Mouse (Mus musculus): ENCODE results near the gene Chsy1. TPM values are rescaled to one million over a fixed set of nuclear protein-coding genes. Genes with fewer than 3 reads are reported as not detected.
A peak's percentile ranks its signal among the peaks of the same experiment; 100 is the strongest.

Chsy1 gene
- total and polyA plus RNA-seq, 2 experiments from 2014 or later = 8.7 to 49.9 TPM

DNA sequence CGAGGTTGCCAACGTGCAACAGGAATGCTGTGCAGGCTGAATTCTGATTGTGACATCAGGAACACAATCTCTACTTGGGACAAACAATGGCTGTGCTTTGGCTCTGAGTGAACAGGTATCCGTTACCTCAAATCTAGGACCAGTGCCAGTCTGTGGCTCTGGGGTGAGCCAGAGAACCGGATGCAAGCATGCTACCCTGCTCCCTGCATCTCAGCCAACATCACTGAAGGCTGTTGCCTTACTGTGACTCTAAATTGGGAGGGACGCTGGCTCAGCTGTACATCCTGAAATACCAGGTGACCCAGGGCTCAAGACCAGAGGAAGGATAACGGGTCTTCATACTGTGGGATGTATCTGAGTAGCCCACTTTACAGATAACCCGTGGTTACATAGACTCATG, 70.4 kb downstream of the Chsy1 start:
- TF ChIP-seq CTCF (IDR thresholded peaks at IDR 0.05; ENCODE audit: low read depth) = no peak
- Histone ChIP-seq H3K36me3 (ENCODE audit: insufficient read depth) (peaks cover 5% of the 10 kb centered on the region; the same call in 1 of the 2 replicates), H3K27ac (ENCODE audit: low read depth, low read length) (no peak overlapping the region), H3K4me3 (ENCODE audit: low read depth, low read length) (no peak overlapping the region), H3K9me3 (ENCODE audit: low read length) (no peaks in the 10 kb centered on the region), H3K9ac (no peak overlapping the region), H3K4me1 (ENCODE audit: insufficient read depth) (no peaks in the 10 kb centered on the region), H3K27me3 (ENCODE audit: insufficient read depth, low read length) (no peaks in the 10 kb centered on the region), H3K4me2 (ENCODE audit: low read depth) (no peak overlapping the region)
- DNase-seq (no peak), ATAC-seq (no peak)
- WGBS = 69% methylated on average over 7 of the region's 7 CpGs

DNA sequence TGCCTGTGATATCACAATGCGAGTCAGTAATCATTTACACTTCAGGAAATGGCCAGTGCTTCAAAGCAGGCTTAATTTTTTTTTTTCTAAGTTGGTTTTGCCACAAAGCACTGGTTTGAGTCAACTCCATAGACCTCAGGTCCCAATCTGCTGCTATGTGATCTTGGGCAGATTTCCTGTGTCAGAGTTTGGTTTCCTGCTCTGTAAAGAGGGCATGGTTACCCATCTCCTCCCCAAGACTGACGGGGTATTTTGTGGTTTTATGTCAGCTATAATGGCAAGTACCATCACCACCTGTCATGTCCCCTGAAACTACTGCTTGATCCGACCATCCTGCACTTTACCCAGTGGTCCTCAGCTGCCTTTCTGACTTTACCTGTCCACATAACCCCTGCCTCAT, 70.9 kb downstream of the Chsy1 start:
- no peak overlapping the region for H3K9ac ChIP-seq
- no peak for TF ChIP-seq CTCF (IDR thresholded peaks at IDR 0.05; ENCODE audit: low read depth)
- 90% methylated on average over 3 of the region's 3 CpGs for WGBS
- no peak overlapping the region for H3K4me2 ChIP-seq (ENCODE audit: low read depth)
- H3K4me3 ChIP-seq (ENCODE audit: low read depth, low read length) = no peak overlapping the region
- H3K27me3 ChIP-seq (ENCODE audit: insufficient read depth, low read length) = no peaks in the 10 kb centered on the region
- no peaks in the 10 kb centered on the region for H3K4me1 ChIP-seq (ENCODE audit: insufficient read depth)
- H3K27ac ChIP-seq (ENCODE audit: low read depth, low read length) = no peak overlapping the region
- DNase-seq = no peak
- ATAC-seq = no peak
- 0 out of 2 replicates have a peak, but pooled peaks cover 1% of the 10 kb centered on the region for H3K36me3 ChIP-seq (ENCODE audit: insufficient read depth)
- H3K9me3 ChIP-seq (ENCODE audit: low read length) = no peaks in the 10 kb centered on the region

DNA sequence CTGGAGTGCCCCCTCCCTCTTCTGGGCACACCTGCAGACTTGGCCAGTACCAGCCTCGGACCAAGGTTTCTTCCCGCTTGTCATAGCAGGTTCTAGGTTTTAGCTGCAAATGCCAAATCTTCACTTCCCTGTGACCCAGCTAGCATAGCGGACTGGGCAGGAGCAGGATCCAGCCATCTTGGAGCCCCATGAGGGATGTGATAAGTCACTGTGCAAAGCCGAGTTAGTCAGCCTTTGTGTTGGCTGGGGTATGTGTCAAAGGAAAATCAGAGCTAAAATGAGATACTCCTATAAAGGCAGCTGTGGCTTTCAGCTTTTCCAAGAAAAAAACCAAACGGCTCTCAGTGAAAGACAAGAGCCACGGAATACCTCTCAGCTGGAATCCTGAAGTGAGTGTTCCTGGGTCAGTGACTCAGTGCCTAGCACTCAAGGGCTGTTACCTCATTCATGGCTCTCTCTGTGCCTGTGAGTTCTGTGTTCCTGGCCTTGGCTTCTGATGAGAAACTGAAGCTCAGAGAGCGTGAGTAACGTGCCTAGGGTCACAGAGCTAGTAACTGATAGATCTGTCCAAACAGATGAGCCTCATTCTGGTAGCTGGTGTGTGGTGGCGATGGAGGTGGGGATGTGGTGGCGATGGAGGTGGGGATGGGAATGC, 71.5 kb downstream of the Chsy1 start:
- DNase-seq = no peak
- no peak overlapping the region for H3K4me2 ChIP-seq (ENCODE audit: low read depth)
- H3K4me3 ChIP-seq (ENCODE audit: low read depth, low read length) = no peak overlapping the region
- WGBS = 86% methylated on average over 10 of the region's 10 CpGs
- H3K4me1 ChIP-seq (ENCODE audit: insufficient read depth) = no peaks in the 10 kb centered on the region
- no peak overlapping the region for H3K27ac ChIP-seq (ENCODE audit: low read depth, low read length)
- no peaks in the 10 kb centered on the region for H3K9me3 ChIP-seq (ENCODE audit: low read length)
- TF ChIP-seq CTCF (IDR thresholded peaks at IDR 0.05; ENCODE audit: low read depth) = no peak
- ATAC-seq = no peak
- no peaks in the 10 kb centered on the region for H3K27me3 ChIP-seq (ENCODE audit: insufficient read depth, low read length)
- H3K9ac ChIP-seq = no peak overlapping the region
- no peaks in the 10 kb centered on the region for H3K36me3 ChIP-seq (ENCODE audit: insufficient read depth)

DNA sequence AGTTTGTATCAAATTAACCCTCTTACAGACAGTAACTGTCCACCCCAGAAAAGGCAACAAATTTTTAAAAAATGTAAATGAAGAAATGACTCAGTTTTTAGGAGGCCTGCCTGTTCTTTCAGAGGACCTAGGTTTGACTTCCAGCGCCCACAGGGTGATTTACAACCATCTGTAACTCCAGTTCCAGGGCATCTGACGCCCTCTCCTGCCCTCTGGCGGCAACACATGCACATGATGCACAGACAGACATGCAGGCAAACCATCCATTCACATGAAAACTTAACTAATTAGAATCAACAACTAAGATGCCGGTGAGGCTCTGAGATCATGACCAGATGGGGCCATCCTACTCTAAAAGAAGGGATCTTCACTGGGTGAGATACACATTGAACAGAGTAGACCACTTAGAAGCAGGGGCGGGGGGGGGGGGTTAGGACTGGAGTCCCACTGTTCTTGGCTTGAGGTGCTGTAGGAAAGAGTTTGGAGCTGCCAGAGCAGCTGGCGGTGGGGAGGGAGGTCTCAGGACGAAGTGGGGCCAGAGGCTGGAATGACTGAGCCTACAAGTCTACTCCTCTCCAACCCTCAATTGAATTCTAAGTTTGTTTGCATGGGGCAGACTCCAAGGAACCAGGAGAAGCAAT, 72.9 kb downstream of the Chsy1 start:
- no peaks in the 10 kb centered on the region for H3K9me3 ChIP-seq (ENCODE audit: low read length)
- no peak for DNase-seq
- H3K9ac ChIP-seq = no peak overlapping the region
- no peak for ATAC-seq
- 78% methylated on average over 7 of the region's 7 CpGs for WGBS
- no peak for TF ChIP-seq CTCF (IDR thresholded peaks at IDR 0.05; ENCODE audit: low read depth)
- no peak overlapping the region for H3K4me2 ChIP-seq (ENCODE audit: low read depth)
- no peak overlapping the region for H3K4me3 ChIP-seq (ENCODE audit: low read depth, low read length)
- no peaks in the 10 kb centered on the region for H3K27me3 ChIP-seq (ENCODE audit: insufficient read depth, low read length)
- no peak overlapping the region for H3K27ac ChIP-seq (ENCODE audit: low read depth, low read length)
- H3K36me3 ChIP-seq (ENCODE audit: insufficient read depth) = no peaks in the 10 kb centered on the region
- no peaks in the 10 kb centered on the region for H3K4me1 ChIP-seq (ENCODE audit: insufficient read depth)

DNA sequence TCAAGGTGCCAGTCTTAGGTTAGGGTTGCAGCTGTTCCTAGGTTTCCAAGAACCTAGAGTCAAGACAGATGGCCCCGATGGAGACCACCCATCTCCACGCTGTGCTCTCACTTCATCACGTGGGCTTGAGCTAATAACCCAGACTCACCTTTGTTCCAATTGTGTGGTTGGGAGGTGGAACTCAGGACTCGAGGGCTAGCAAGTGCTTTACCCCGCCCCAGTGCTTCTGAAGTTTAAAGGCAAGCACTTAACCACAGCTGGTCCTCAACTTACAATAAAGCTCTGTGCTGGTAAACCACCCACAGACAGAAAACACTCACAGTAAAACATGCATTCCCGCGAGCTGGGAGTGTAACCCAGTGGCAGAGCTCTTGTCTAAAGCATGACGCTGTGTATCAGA, 74.1 kb downstream of the Chsy1 start:
- TF ChIP-seq CTCF (IDR thresholded peaks at IDR 0.05; ENCODE audit: low read depth) = no peak
- 65% methylated on average over 8 of the region's 8 CpGs for WGBS

DNA sequence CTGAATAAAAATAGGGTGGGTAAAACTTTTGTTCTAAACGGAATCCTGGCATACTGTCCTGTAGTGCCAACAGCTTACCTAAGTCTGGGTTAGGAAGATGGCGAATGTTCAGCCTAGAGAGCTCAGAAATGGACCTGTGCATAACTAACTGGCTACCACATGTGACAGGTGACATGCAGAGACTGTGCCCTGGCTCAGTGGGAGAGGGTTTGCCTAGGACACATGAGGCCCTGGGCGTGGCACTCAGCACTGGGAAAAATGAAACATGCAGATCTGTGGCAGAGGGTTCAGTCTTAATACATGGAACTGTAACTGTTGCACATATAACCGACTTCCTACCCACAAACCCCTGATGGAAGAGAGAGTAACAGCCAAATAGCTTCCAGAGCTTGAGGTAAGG, 74.7 kb downstream of the Chsy1 start:
- DNase-seq = no peak
- no peaks in the 10 kb centered on the region for H3K9me3 ChIP-seq (ENCODE audit: low read length)
- no peak for ATAC-seq
- H3K4me2 ChIP-seq (ENCODE audit: low read depth) = no peak overlapping the region
- H3K9ac ChIP-seq = no peak overlapping the region
- WGBS = 84% methylated on average over 4 of the region's 4 CpGs
- H3K4me1 ChIP-seq (ENCODE audit: insufficient read depth) = no peaks in the 10 kb centered on the region
- no peak overlapping the region for H3K4me3 ChIP-seq (ENCODE audit: low read depth, low read length)
- no peak overlapping the region for H3K27ac ChIP-seq (ENCODE audit: low read depth, low read length)
- H3K36me3 ChIP-seq (ENCODE audit: insufficient read depth) = no peaks in the 10 kb centered on the region
- no peak for TF ChIP-seq CTCF (IDR thresholded peaks at IDR 0.05; ENCODE audit: low read depth)
- H3K27me3 ChIP-seq (ENCODE audit: insufficient read depth, low read length) = no peaks in the 10 kb centered on the region

More for the DNA sequence above, 74.1 kb downstream of the Chsy1 start:
- Histone ChIP-seq H3K4me1 (ENCODE audit: insufficient read depth) (no peaks in the 10 kb centered on the region), H3K4me2 (ENCODE audit: low read depth) (no peak overlapping the region), H3K36me3 (ENCODE audit: insufficient read depth) (no peaks in the 10 kb centered on the region), H3K27ac (ENCODE audit: low read depth, low read length) (no peak overlapping the region), H3K9me3 (ENCODE audit: low read length) (no peaks in the 10 kb centered on the region), H3K9ac (no peak overlapping the region), H3K4me3 (ENCODE audit: low read depth, low read length) (no peak overlapping the region), H3K27me3 (ENCODE audit: insufficient read depth, low read length) (no peaks in the 10 kb centered on the region)
- ATAC-seq (no peak), DNase-seq (no peak)

DNA sequence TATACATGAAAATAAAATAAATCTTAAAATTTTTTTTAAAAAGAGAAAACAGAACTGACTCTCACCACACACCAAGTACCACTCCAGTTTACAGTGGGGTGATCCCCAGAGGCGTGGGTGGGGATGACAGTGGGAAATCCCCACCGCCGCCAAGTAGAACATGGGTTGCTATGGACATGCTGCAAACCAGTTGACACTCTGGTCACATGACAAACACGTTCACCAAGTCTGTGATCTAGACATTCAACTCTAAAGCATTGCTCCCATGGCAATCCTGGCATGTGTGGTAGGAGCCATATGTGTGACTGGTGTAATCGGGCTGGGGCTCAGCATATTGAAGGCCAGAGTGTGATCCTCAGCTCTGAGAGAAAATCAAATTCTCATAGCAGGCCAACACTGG, 76.1 kb downstream of the Chsy1 start:
- H3K9me3 ChIP-seq (ENCODE audit: low read length) = no peaks in the 10 kb centered on the region
- TF ChIP-seq CTCF (IDR thresholded peaks at IDR 0.05; ENCODE audit: low read depth) = no peak
- no peaks in the 10 kb centered on the region for H3K4me1 ChIP-seq (ENCODE audit: insufficient read depth)
- WGBS = 75% methylated on average over 5 of the region's 5 CpGs
- H3K27ac ChIP-seq (ENCODE audit: low read depth, low read length) = no peak overlapping the region
- peak; percentile 73 for ATAC-seq
- no peaks in the 10 kb centered on the region for H3K27me3 ChIP-seq (ENCODE audit: insufficient read depth, low read length)
- no peak overlapping the region for H3K9ac ChIP-seq
- no peak overlapping the region for H3K4me2 ChIP-seq (ENCODE audit: low read depth)
- no peaks in the 10 kb centered on the region for H3K36me3 ChIP-seq (ENCODE audit: insufficient read depth)
- H3K4me3 ChIP-seq (ENCODE audit: low read depth, low read length) = no peak overlapping the region
- no peak for DNase-seq

All from forebrain, postnatal 0 days (tissue).